Mouse (Mus musculus) adrenal gland, postnatal 36 days (tissue): ENCODE measurements around the gene U2af1l4. TPM values are rescaled to one million over a fixed set of nuclear protein-coding genes. Genes with fewer than 3 reads are reported as not detected.

ENCODE experiments used
- DNase-seq, 2 experiments: peaks; one replicate each; pipeline ENCODE4 v3.0.0; 2021; ENCODE audit warnings: mixed read lengths in 1 of 2
- total RNA-seq, 2 experiments: library from RNA; stranded (reverse); gene quantifications; 2 replicates each; pipeline ENCODE4 v1.2.3; 2021

U2af1l4 gene
- total RNA-seq, 2 experiments from 2014 or later, result 68.8 to 70.8 TPM

DNA sequence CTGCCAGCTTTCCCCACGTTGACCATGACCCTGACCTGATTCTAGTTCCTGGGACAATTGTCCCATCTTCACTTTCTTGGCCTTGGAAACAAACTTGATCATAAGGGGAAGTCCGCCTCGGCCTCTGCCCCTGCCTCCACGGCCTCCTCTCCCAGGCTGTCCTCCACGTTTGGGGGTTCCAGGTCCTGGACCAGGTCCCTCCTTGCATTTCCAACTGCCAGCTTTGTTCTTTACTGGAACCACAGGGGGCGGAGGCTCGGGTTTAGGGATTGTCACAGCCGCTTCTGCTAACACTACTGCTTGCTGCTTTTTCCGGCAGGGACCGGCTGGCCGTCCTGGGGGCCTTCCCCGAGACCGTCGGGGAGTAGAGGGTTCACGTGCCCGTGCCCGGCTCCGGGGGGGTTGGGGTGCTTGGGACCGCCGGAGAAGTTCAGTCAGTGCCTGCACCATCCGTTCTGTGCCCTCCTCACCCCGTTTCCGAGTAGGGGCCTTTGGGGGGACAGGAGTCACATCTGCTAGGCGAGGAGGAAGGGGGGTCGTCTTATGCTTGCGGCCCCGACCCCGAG, 23.4 kb downstream of the U2af1l4 start:
- DNase-seq, result no peak

DNA sequence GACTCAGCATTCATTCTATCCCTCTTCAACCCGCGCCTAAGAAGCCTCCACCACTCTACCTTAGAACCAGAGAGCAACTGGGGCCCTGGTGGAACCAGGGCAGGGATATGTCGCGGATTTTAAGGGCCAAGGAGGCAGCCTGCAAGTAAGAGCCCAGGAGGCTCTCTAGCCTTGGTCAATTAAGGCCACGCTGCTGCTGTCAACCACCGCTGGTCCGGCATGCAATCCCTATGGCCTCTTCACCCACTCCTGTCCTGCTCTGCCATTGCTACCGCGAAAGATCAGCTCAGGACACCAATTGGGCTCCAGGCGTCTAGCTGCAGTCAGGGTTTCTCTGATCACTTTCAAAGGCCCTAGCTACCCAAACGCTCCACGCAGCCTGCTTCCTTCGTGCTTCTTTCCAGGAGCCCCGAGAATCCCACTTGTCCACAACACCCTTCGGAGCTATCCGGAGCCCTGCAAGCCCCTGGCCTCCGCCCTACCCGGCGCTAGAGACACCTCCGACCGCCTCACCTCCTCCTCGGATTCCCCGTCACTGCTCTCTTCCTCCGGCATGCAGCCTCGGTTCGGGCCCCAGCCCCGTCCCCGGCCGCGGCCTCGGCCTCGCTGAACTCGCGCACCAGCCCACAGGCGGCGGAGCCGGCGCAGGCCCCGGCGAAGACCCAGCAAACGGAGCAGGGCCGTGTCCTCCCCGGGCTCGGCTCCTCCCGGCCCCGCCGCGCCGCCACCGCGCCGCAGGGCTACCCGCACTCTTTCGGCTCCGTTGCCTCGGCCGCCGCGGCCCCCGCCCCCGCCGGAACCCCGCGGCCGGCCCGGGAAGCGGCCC, 25.0 kb downstream of the U2af1l4 start:
- peak; percentile 41 to 58 for DNase-seq

DNA sequence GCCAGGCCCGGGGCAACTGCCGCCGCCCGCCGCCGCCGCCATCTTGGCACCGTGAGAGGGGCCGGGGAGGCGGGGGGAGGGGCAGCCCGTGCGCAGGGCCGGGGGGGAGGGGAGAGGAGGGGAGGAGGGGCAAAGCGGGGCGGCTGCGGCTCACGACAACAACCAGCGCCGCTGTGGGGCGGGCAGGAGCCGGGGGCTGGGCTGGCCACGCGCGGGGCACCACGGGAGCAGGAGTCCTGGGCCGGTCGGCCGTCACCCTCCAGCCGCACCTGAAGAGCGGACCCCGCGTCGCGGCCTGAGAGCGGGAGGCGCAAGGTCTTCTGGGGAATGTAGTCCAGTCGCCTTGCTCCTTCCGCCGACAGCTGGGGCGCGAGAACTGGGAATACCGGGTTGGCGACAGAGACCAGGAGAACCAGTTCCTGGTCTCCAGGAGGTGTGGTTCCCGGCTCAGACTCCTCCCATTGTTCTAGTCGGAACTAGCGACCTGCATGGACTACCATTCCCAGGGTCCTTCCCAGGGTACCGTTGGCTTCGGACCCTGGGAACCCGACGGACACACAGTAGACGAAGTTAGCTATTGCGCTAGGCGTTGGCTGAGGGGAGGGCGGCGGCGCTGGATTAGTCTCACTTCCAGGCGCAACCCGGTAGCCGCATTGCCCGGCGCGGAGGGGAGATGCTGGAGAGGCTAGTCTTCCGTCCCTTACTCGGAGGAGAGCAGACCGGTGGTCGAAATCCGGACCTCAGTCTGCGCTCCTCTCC, 25.8 kb downstream of the U2af1l4 start, which contains the start of gene Kmt2b:
Gene Kmt2b (minus strand): TSS at position 51 of the 759 bp plus-strand sequence.
- peak; percentile 98 for DNase-seq

DNA sequence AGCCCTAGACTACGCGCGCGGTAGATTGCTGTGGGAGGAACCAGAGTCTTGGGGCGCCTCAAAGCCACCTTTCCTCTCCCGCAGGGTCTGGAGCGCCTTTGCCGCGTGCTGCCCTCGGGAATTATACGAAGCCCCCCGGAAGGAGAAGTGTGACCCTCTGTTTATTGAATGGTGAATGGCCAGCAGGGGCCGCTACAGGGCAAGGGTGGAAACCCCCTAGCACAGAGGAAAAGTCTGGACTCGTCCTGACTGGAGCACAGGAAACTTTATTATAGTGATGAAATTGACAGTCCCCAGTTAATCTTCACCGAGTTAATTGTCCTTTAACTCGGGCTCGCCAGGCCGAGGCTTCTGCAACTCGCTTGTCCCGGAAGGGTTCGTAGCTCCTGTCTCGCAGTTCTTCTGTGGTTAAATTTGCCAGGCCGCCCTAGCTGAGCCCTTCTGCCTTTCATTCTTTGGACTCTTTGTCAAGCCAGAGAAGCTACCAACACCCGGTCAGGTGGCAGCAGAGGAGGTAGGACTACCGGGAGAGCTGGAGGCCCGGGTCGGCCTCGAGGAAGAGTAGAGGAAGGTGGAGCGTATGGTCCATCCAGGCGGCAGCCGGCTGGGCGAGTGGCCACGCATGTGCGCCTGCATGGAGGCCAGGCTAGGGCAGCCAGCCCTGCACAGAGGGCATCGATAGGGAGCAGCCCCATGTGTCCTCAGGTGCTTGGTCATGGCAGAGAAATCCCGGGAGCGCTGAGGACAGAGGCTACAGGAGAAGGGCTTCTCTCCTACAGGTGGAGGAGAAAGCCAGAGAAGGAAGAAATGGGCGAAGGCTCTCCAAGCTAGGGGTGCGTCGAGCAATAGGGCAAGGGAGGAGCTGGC, 26.6 kb downstream of the U2af1l4 start:
- DNase-seq, result peak; percentile 84 to 89

DNA sequence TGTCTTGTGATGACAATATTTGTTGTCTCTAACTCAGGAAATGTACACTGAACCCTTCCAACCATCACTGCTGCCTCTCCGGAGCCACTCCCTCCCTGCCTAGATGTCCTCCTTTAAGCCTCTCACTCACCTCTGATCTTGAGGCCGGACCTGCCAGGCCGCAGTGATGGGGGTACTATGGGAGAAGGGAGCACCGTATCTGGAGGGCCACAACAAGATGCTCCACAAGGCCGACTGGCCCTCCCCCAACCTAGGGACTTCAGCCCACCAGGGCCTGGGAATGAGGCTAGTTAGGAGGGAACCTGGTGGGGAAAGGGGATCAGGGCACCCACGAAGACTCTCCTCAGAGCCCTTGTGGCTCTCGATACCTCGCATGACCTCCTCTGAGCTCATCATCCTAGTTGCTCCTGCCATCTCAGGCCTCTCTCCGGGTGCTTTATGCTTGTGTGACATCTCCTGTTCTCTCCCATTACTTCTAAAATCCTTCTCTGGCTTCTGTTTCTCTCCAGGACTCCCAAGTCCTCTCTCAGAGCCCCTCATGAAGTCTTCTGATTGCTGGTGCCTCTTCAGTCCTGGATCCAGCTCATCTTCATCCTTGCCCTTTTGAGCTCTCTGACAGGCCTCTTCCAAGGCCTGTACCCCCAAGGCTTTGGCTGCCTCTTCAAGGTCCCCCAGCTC, 28.0 kb downstream of the U2af1l4 start:
- no peak for DNase-seq

DNA sequence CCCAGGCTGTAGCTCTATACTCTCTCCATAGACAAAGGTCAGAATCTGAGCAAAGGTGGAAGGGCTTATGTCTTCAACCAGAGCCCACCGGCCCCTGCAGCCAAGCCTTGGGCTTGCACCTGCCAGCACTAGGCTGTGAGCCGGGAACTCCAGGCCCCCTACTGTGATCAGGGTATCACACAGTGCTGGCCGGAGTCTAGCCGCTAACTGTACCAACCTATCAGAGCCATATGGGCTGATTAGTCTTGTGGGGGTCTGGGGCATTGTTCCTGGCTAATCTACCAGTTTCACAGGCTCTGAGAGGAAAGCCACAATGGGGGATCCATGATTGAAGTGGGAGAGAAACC, 28.5 kb downstream of the U2af1l4 start:
- DNase-seq, result no peak

DNA sequence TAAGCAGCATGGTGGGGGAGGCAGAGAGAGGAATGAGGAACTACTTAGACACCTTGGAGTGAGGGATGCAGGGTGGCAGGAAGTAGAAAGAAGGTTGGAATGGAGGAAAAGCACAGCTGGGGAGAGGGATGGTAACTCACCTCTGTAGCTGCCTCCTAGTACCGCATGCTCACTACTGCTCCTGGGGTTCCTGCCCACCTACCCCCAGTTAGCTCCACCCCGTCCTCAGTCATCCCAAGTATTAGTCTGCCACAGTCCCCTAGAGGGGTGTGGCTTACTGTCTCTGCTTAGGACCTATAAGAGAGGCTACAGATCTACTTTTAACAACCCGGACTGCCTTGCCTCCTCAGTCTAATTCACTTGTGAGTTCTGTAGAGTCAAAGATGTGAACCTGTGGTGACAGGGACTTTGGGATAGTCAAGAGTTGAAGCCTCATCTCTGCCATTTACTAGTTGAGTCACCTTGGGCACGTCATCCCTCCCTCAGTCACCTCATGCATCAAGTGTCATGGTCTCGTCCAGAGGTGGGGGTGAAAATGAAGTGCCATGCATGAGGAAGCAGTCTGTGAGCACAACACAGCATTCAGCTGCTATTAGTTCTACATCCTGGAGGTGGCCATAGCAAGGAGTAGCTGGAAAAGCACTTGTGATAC, 29.8 kb downstream of the U2af1l4 start:
- DNase-seq, result no peak

DNA sequence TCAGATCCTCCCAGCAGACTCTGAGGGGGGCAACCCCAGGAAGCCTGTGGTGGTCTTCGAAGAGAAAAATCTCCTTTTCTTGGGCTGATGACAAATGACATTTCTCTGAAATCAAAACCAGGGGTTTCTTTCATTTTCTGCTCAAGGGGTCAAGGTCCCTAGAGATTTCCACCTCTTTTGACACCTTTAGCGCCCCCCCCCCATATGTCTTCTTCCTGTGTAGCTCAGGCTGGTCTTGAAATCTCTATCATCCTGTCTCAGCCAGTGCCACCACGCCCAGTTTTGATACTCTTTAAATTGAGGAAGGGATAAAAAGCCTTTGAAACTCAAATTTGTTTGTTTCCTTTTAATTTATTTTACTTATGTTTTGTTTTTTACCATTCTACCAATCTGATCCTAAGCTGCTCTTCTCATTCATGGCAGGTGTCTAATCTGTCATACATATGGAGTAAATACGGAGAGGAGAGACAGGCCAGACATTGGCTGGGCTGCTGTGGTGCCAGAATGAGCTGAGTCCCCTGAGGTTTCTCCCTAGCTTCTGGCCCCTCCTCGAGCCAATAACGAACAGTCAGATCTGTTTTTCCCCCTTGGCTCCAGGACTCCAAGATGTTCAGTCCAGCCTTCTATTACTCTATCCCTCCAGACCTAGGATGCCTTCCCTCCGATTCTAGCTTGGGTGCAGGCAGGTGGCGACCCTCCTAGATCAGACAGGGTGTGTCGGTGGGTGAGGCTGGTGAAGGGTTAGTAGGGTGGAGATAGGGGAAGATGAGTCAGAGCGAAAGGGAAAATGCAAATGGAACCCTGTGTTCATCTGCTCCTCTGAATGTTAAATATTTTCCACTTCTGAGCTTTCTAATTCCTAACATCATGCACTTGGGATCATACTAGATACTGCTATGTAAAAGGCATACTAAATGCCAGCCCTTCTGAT, 30.7 kb downstream of the U2af1l4 start:
- no peak for DNase-seq

DNA sequence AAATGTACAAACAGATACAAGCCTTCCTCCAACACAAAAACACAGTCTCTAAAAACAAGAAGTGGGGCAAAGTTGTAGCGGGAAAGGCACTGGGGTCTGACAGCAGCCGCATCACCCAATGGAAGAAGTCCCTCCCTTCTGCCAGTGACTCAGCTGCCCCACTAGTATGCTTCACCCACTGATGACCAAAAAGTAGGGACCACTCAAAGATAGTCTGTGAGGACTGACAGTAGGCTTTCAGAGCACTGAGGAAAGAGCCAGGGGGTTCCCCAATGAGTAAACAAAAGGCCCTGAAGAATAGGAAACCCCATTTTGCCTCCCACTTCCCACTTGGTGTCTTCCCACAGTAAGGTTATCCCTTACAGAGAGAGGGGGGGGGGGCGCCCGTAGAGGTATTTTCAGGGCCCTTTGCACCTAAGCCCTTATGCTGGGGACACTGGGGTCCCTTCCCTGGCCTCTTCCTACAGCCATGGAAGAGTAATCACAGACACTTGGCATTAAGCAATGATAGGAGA, 31.5 kb downstream of the U2af1l4 start:
- no peak for DNase-seq

DNA sequence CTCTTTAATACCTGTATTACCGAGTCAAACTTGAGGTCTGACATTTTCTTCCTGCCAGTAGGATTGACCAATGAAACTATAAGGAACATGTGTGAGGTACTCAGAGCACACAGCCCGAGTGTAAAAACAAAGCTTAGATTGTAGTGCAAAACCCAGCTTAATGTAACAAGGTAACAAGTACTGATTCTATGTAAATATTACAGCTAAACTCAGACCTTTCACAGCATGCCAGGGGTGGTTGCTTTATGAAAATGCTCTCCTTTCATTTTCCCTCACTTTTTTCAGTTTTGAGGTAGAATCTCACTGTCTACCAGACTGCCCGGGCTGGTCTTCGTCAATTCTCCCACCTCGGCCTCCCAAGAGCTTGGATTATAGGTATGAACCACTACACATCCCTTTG, 33.0 kb downstream of the U2af1l4 start:
- no peak for DNase-seq

DNA sequence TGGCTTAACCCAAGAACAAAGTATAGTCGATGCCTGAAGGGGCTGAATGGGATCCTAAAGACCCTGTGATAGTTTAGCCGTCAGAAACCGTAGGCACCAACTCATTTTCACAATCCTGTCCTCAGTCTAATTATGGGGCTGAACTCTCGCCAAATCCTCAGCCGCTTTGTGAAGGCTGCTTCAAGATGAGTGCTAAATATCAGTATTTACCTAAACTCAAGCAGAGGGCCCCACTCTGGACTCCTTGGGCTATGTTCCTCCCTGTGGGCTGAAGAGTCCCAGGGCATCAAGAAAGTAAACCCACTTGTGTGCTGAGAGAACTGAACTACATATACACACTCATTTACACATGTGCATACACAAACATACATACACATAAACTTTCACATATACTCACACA, 33.7 kb downstream of the U2af1l4 start:
- DNase-seq, result no peak

DNA sequence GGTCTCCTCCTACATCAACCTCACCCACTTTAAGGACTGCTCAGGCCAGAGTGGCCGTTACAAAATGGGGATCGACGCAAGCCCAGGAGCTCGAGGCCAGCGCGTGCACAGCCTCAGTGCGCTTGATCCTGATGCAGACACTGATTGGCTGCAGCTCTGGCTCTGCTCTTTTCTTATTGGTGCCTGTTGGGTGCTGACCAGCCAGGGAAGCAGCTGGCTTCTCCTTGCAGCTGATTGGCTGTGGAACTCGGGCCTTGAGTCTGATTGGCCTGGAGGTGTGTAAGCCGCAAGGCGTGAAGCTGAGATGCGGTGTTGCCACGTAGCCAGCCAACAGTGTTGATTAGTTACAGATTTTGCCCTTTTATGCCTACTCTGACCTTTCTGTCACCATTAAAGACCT, 35.7 kb downstream of the U2af1l4 start, which contains the start of gene Zbtb32:
Gene Zbtb32 (minus strand): TSS at position 124 of the 400 bp plus-strand sequence.
- no peak for DNase-seq

DNA sequence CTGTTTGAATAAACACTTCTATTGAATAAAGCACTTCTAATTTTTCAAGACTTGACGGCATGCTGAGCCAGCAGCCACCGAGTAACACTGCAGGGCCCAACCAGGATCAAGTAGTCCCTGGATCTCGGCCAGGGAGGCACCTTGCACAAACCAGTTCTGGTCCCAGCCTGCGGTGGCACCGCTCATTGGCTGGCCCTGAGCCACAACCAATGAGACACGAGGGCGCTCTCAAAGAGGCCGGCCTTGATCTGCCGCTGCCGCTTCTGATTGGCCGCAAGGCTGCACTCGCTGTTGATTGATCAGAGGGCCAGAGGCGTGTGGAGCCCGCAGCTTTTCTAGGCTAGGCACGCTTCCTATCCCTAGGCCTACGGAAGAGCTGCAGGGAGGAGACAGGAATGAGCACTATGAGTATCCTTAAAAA, 36.8 kb downstream of the U2af1l4 start:
- DNase-seq, result peak; percentile 96

DNA sequence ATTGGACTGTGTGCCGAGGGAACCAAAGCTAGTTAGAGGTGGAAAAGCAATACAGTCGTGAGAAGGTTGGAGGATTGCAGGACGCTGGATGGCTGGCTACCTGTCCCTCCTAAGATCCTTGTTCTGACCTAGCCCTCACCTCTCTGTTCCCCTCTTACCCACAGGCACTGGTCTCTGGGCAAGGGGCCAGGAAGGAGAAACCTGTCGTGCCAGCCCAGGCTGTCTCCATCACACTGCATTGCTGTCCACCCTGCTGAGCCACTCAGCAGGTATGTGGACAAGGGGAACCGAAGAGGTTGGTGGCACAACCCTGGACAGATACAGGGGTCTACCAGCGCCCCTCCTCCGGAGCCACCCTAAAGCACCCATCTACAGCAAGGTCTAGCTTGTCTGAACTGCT, 37.5 kb downstream of the U2af1l4 start:
- no peak for DNase-seq

DNA sequence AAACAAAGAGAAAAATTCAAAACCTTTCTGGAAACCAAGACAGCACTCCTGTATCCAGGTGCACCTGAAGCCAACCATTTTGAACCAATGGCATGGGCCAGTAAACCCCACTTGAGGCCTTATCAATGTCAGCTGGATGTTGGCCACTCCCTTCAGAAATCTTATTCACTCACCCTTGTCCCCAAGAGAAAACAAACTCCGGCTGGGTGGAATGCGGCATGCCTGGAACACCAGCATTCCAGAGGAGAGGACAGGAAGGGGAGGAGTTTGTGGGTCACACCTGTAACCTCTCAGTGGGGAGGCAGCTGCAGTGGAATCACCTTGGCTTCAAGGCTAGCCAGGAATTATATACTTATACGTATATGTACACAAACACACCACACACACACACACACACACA, 39.5 kb downstream of the U2af1l4 start:
- DNase-seq, result no peak

DNA sequence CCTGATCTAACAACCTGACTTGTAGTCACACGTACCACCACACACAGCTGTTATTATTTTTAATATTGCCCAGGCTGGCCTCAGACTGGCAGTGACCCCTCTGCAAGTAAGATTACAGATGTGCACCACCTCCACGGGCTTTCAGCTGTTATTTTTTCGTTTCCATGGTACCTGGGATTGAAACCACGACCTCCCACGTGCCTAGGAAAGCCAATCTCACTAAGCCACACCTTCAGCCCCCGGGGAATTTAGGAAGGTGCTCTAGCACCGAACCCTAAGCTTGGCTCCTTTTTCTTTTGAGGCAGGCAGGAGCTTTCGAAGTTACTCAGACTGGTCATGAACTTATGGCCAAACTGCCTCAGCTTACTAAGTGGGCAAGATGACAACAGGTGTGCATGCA, 41.3 kb downstream of the U2af1l4 start:
- no peak for DNase-seq

DNA sequence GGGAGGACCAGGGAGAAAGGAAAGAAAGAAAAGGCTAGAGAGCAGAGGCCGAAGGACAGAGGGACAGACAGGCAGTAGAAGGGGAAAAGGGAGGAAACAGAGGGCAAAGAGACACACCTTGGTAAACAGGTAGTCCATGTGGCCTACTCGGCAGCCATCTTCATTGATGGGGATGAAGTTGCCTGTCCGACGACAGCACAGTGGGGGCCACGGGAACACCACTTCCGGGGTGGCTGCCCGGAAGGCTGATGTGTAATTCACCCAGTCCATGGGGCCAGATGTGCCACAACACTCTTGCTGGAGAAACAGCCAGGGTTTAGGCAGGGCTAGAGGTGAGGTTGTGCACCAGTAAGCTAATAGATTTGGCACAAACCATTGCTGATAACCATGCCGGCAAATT, 41.8 kb downstream of the U2af1l4 start:
- DNase-seq, result no peak

DNA sequence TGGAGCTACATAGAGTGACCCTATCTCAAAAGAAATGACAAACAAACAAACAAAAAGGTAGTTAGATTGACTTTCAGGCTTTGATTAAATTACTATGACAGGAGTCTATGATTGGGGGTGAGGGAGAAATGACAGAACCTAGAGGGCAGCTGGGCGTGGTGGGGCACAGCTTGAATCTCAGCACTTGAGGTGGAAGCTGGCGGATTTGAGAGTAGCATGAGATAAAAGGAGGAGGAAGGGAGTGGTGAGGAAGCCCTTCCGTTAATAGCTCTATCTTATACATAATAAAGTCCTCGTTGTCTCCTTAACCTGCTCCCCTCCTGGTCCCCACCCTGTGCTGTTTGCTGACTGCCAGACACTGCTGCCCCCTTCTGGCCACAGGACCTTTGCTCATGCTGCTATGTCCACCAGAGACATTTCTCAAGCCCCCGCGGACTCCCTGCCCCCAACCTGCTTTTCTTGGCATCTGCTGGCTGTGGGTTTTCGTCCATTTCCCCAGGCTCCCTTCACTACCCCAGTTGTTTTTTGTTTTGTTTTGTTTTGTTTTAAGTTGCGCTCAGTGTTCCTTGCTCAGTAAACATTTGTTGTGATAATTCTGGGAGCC, 44.7 kb downstream of the U2af1l4 start:
- peak; percentile 72 to 79 for DNase-seq

DNA sequence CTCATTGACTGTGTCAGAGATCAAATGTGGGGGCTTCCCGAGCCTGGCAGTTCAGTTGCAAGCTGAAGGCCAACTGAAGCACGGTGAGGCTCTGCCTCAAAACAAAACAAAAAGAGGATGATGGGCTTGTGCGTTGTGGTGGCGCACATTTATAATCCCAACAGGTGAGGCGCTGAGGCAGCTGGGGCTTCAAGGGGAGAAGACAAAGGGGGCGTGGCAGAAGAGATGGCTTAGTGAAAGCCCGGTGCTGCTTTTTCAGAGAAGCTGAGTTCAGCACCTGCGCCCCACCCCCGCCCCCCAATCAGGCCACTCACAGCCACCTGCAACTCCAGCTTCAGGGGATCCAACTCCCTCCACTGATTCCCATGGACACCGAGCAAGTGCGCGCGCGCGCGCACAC, 45.4 kb downstream of the U2af1l4 start:
- DNase-seq, result no peak
